In the genomic region with DNA sequence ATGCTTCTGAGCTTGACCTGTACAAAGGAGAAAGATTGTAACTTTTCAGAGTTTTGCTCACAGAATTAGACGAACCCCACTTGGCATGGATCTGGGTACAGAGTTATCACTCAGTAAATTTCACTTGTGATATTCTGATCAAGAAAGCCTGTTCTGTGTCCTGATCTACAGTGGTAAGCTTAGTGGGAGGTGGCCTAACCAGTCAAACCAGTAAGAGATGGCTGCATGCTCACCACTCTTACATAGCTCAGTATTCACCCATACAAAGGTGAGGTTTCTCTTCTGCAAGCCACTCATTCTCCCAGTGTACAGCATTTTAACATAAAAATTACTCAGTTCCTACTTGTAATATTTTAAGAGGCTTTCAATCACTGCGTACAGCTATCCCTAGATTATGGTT, we compare ENCODE assay signal across 24 mouse cellular contexts.
DNase-seq lines count a peak whose midpoint lies in the region; ATAC-seq and TF ChIP-seq lines count a peak whose summit lies in the region.
"Had no signal": no experiment of that assay in that cellular context is flagged by ENCODE, and none has a peak within 500 bp of the region (broad histone marks: within the 10 kb centered on the region; RNA-seq: fewer than 3 reads in every experiment).

No protein-coding gene starts in this region.

- 55% methylated on average over 2 of the region's 2 CpGs for WGBS in lung, postnatal 0 days
- 72% methylated on average over 2 of the region's 2 CpGs for WGBS in lung, adult 2 months
- WGBS in stomach, postnatal 0 days: 64% methylated on average over 2 of the region's 2 CpGs

- no peak for TF ChIP-seq EP300 in lung, postnatal 0 days (IDR thresholded peaks at IDR 0.05)
- no peak for TF ChIP-seq EP300 in stomach, postnatal 0 days (optimal IDR thresholded peaks at IDR 0.05)

- no peak for TF ChIP-seq CTCF in lung, postnatal 0 days (IDR thresholded peaks at IDR 0.05)
- no peak for TF ChIP-seq CTCF in lung, adult 2 months (IDR thresholded peaks at IDR 0.05; ENCODE audit: insufficient read depth, low read length)
- no peak for TF ChIP-seq CTCF in stomach, postnatal 0 days (IDR thresholded peaks at IDR 0.05; ENCODE audit: low read depth)

- no peak overlapping the region for H3K27ac ChIP-seq in lung, postnatal 0 days (ENCODE audit: low read length)
- H3K27ac ChIP-seq in stomach, postnatal 0 days (replicated peaks): peak overlapping the region; percentile 58; the same call in 1 of the 2 replicates
- H3K27ac ChIP-seq: embryonic facial prominence, embryonic 10.5 days; embryonic facial prominence, embryonic 12.5 days; forebrain, embryonic 13.5 days; forebrain, embryonic 15.5 days had no signal

- no peak for TF ChIP-seq POLR2A in lung, adult 2 months (IDR thresholded peaks at IDR 0.05; ENCODE audit: borderline replicate concordance, extremely low read depth, low read depth, low read length)

- H3K4me3 ChIP-seq in lung, postnatal 0 days (ENCODE audit: low read depth, low read length): no peak overlapping the region
- no peak overlapping the region for H3K4me3 ChIP-seq in lung, adult 2 months (replicated peaks; ENCODE audit: extremely low read depth, low read depth, low read length)
- no peak overlapping the region for H3K4me3 ChIP-seq in stomach, postnatal 0 days (ENCODE audit: low read depth, low read length)
- H3K4me3 ChIP-seq: embryonic facial prominence, embryonic 10.5 days; embryonic facial prominence, embryonic 12.5 days; forebrain, embryonic 13.5 days; forebrain, embryonic 15.5 days had no signal

- H3K4me2 ChIP-seq in lung, postnatal 0 days (replicated peaks; ENCODE audit: low read depth, low read length): no peak overlapping the region
- no peak overlapping the region for H3K4me2 ChIP-seq in stomach, postnatal 0 days (replicated peaks; ENCODE audit: low read depth)
- H3K4me2 ChIP-seq: embryonic facial prominence, embryonic 12.5 days; forebrain, embryonic 13.5 days; forebrain, embryonic 15.5 days had no signal

- H3K4me1 ChIP-seq in lung, postnatal 0 days (ENCODE audit: insufficient read depth, low read depth, low read length): no peaks in the 10 kb centered on the region
- H3K4me1 ChIP-seq in lung, adult 2 months (ENCODE audit: control insufficient read depth, insufficient read depth, low read length): no peaks in the 10 kb centered on the region
- no peaks in the 10 kb centered on the region for H3K4me1 ChIP-seq in stomach, postnatal 0 days (replicated peaks; ENCODE audit: control insufficient read depth, insufficient read depth)
- H3K4me1 ChIP-seq: embryonic facial prominence, embryonic 10.5 days; embryonic facial prominence, embryonic 12.5 days; forebrain, embryonic 13.5 days had no signal

- DNase-seq in lung, postnatal 0 days (ENCODE audit: low spot score): peak; percentile 22
- DNase-seq in lung, adult 2 months: no peak
- peak; percentile 55 for DNase-seq in urinary bladder, postnatal 14 days (ENCODE audit: low spot score)
- DNase-seq in urinary bladder, adult 2 months (ENCODE audit: low spot score): no peak
- no peak for DNase-seq in stomach, postnatal 0 days (ENCODE audit: low spot score)
- DNase-seq in ovary, adult 18-20 months (ENCODE audit: low spot score): no peak
- DNase-seq: adrenal gland, adult 8-10 months; adrenal gland, postnatal 14 days; adrenal gland, postnatal 36 days; B cell, adult 2 months; cerebellum, adult 11-12 months; cerebellum, adult 2 months; cerebellum, adult 9-10 months; cerebellum, postnatal 10 days; cerebellum, postnatal 25 days had no signal

- peak; percentile 40; the same call in 1 of the 2 replicates for ATAC-seq in lung, postnatal 0 days
- peak; percentile 74 for ATAC-seq in stomach, postnatal 0 days (ENCODE audit: low FRiP score, low TSS enrichment)
- ATAC-seq: activated CD4-positive, CD25-positive, alpha-beta regulatory T cell, adult 4 months; CD4-positive, CD25-positive, alpha-beta regulatory T cell, adult 4 months; forebrain, embryonic 13.5 days; forebrain, embryonic 15.5 days; Patski had no signal

- H3K9me3 ChIP-seq in lung, postnatal 0 days (ENCODE audit: low read length): no peaks in the 10 kb centered on the region
- no peaks in the 10 kb centered on the region for H3K9me3 ChIP-seq in stomach, postnatal 0 days (ENCODE audit: control insufficient read depth, low read length)
- H3K9me3 ChIP-seq: embryonic facial prominence, embryonic 10.5 days; embryonic facial prominence, embryonic 12.5 days; forebrain, embryonic 13.5 days; forebrain, embryonic 15.5 days; G1E had no signal

- no peak overlapping the region for H3K9ac ChIP-seq in lung, postnatal 0 days (replicated peaks; ENCODE audit: low read depth)
- H3K9ac ChIP-seq in stomach, postnatal 0 days (ENCODE audit: low read length): no peak overlapping the region
- H3K9ac ChIP-seq: embryonic facial prominence, embryonic 12.5 days; forebrain, embryonic 13.5 days; forebrain, embryonic 15.5 days had no signal

- no peaks in the 10 kb centered on the region for H3K27me3 ChIP-seq in lung, postnatal 0 days (replicated peaks; ENCODE audit: insufficient read depth, low read length)
- H3K27me3 ChIP-seq in stomach, postnatal 0 days (ENCODE audit: control insufficient read depth, insufficient read depth, low read length): no peaks in the 10 kb centered on the region
- H3K27me3 ChIP-seq: CH12.LX; embryonic facial prominence, embryonic 12.5 days; forebrain, embryonic 13.5 days; forebrain, embryonic 15.5 days; Patski had no signal

- no peaks in the 10 kb centered on the region for H3K36me3 ChIP-seq in lung, postnatal 0 days (ENCODE audit: insufficient read depth, low read length)
- no peaks in the 10 kb centered on the region for H3K36me3 ChIP-seq in stomach, postnatal 0 days (ENCODE audit: control insufficient read depth, insufficient read depth, low read length)
- H3K36me3 ChIP-seq: embryonic facial prominence, embryonic 10.5 days; embryonic facial prominence, embryonic 12.5 days; forebrain, embryonic 15.5 days; G1E had no signal

Comparison
In these comparisons a context has a peak if more than half of its experiments do, and no peak if none do; other contexts are left out.
1. DNase-seq: peak in lung, postnatal 0 days (single experiment) and urinary bladder, postnatal 14 days (single experiment); none in lung, adult 2 months (single experiment), urinary bladder, adult 2 months (single experiment), stomach, postnatal 0 days (single experiment) and ovary, adult 18-20 months (single experiment).